Mouse (Mus musculus): ENCODE data around the gene Eml6. TPM values are rescaled to one million over a fixed set of nuclear protein-coding genes. Genes with fewer than 3 reads are reported as not detected.

The Eml6 gene
- 0.36 and 0.59 TPM in 2 replicates for polyA plus RNA-seq (2016; fragmentation: Nextera tagmentation; extraction: Ambion mirVana)

DNA sequence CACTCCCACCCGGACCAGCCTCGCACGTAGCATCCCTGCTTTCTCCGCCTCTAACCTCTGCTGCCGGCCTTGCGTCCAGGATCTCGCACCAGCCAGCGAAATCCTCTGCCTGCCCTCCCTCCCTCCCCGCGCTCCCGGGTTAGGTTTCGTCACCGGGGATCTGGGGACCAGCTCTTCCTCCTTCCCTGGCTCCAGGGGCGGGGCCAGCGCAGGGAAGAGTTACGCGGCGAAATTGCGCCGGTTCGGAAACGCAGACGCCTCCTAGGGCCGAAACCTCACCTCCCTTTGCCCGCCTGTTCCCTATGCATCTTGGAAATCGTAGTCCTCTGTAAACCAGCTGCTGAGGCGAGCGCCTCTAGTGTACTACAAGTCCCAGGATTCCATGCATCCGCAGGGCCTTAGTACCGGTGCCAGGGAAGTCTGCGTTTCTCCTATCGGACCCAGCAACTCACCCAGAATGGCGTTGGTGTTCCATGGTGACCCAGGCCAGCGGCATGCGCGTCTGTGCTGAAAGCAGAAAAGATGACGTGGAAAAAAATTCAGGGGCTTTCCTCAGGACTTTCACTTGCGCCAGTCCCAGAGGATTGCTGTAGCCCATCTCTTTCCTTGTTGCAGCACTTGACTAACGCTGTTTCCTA lies at the start of gene Eml6:
TSS of gene Eml6 (minus strand) at position 199 of the 638 bp plus-strand sequence.
- Histone ChIP-seq H3K27me3 (ENCODE audit: insufficient read depth, poor library complexity, severe bottlenecking) (peaks cover 28% of the 10 kb centered on the region), H3K4me3 (peak within 1 kb of the TSS; percentile 68), H3K27ac (peak within 1 kb of the TSS; percentile 87), H3K9me3 (no peaks in the 10 kb centered on the region), H3K4me1 (peaks cover 6% of the 10 kb centered on the region; the same call in 1 of the 2 replicates), H3K36me3 (no peaks in the 10 kb centered on the region)
- peak; percentile 97 for DNase-seq (ENCODE audit: low spot score)
- under 1% methylated on average over 39 of the region's 39 CpGs for WGBS

DNA sequence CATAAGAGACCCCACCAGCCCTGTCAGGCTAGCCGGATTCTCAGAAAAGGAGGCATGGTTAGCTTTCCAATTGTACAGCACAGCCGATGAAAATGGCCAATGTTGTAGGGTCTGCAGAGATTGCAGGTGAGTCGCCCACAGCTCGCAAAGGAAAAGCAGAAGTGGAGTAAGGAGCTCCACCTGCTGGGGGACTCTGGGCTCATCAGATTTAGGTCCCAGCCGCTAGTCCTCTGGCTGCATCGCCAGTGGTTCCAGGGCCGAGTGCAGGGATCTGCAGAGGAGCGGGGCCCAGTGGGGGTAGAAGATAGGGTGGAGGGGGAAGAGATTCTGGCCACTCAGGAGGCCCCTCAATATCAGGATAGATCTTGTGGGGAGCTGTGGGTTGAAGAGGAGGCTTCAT lies 31.5 kb upstream of the Eml6 start:
- H3K4me1 ChIP-seq = no peaks in the 10 kb centered on the region
- no peaks in the 10 kb centered on the region for H3K27me3 ChIP-seq (ENCODE audit: insufficient read depth, poor library complexity, severe bottlenecking)
- H3K27ac ChIP-seq = no peak overlapping the region
- peak; percentile 74 for DNase-seq (ENCODE audit: low spot score)
- H3K36me3 ChIP-seq = no peaks in the 10 kb centered on the region
- no peak overlapping the region for H3K4me3 ChIP-seq
- H3K9me3 ChIP-seq = no peaks in the 10 kb centered on the region
- 43% methylated on average over 8 of the region's 8 CpGs for WGBS

DNA sequence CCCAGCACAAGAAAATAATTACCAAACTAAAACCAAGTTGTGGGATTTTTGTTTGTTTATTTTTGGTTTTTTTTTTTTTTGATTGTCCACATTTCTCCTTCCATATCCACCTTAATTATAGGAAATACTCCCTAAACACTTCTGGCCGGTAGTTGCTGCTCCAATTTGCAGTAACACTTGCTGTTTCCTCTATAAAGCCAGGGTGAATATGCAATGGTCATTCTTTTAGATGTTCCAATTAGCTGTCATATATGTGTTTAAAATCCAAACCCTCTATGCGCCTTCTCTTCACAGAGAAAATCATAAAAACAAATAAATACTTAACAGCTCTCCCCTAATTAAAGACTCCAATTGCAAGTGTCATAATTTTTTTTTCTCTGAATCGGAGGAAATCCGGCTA lies 689 bp downstream of the Eml6 start:
- 8% methylated on average over 4 of the region's 4 CpGs for WGBS
- no peaks in the 10 kb centered on the region for H3K36me3 ChIP-seq
- H3K27ac ChIP-seq = no peak overlapping the region

GRCm38 (mm10) chr11:30024261-30025071 lies 1.4 kb downstream of the Eml6 start:
- no peaks in the 10 kb centered on the region for H3K36me3 ChIP-seq
- WGBS = under 1% methylated on average over 57 of the region's 57 CpGs
- peaks cover 28% of the 10 kb centered on the region for H3K27me3 ChIP-seq (ENCODE audit: insufficient read depth, poor library complexity, severe bottlenecking)
- H3K9me3 ChIP-seq = no peaks in the 10 kb centered on the region
- DNase-seq (ENCODE audit: low spot score) = peak; percentile 78
- H3K4me3 ChIP-seq = peak overlapping the region; percentile 68
- peak overlapping the region; percentile 44 for H3K27ac ChIP-seq
- peaks cover 6% of the 10 kb centered on the region; the same call in 1 of the 2 replicates for H3K4me1 ChIP-seq

More for the DNA sequence above, 689 bp downstream of the Eml6 start:
- Histone ChIP-seq H3K27me3 (ENCODE audit: insufficient read depth, poor library complexity, severe bottlenecking) (peaks cover 28% of the 10 kb centered on the region), H3K9me3 (no peaks in the 10 kb centered on the region), H3K4me1 (peaks cover 6% of the 10 kb centered on the region; the same call in 1 of the 2 replicates), H3K4me3 (peak overlapping the region; percentile 68)
- DNase-seq (ENCODE audit: low spot score) = no peak

DNA sequence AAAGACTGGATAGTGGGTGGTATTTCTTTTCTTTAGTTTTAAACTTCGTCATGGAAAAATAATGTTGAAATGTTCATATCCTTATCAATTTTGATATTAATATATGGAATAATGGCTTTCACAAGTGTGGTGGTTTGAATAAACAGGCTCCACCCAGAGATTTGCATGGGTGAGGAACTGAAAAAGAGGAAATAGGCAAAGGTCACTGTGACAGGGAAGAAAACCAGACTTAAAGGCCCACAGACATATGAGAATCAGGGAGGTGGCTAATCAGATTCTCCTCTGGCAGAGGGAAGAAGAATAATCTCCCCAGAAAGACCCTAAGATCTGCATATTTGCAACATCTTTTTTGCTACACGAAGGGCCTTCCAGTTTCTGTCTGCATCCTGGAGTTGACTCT lies 39.6 kb downstream of the Eml6 start:
- no peak for DNase-seq (ENCODE audit: low spot score)
- Histone ChIP-seq H3K27me3 (ENCODE audit: insufficient read depth, poor library complexity, severe bottlenecking) (no peaks in the 10 kb centered on the region), H3K27ac (no peak overlapping the region), H3K4me1 (0 out of 2 replicates have a peak, but pooled peaks cover 4% of the 10 kb centered on the region), H3K9me3 (no peaks in the 10 kb centered on the region), H3K36me3 (no peaks in the 10 kb centered on the region), H3K4me3 (no peak overlapping the region)
- WGBS = 64% methylated on average over 2 of the region's 2 CpGs

GRCm38 (mm10) chr11:29968874-29969273 lies 57.0 kb downstream of the Eml6 start:
- Histone ChIP-seq H3K27me3 (ENCODE audit: insufficient read depth, poor library complexity, severe bottlenecking) (no peaks in the 10 kb centered on the region), H3K36me3 (no peaks in the 10 kb centered on the region), H3K4me1 (no peaks in the 10 kb centered on the region), H3K27ac (no peak overlapping the region), H3K4me3 (no peak overlapping the region), H3K9me3 (no peaks in the 10 kb centered on the region)
- DNase-seq (ENCODE audit: low spot score) = no peak
- WGBS = 66% methylated on average over 1 of the region's 1 CpGs

- DNase-seq (ENCODE audit: low spot score) = no peak
- H3K4me1 ChIP-seq = no peaks in the 10 kb centered on the region
- no peak overlapping the region for H3K27ac ChIP-seq
- H3K36me3 ChIP-seq = no peaks in the 10 kb centered on the region
- no peaks in the 10 kb centered on the region for H3K27me3 ChIP-seq (ENCODE audit: insufficient read depth, poor library complexity, severe bottlenecking)
- H3K4me3 ChIP-seq = no peak overlapping the region
- H3K9me3 ChIP-seq = no peaks in the 10 kb centered on the region
- 74% methylated on average over 5 of the region's 5 CpGs for WGBS
Measured at GRCm38 (mm10) chr11:29959366-29959765, 66.5 kb downstream of the Eml6 start.

- H3K4me1 ChIP-seq = no peaks in the 10 kb centered on the region
- no peak overlapping the region for H3K4me3 ChIP-seq
- no peak overlapping the region for H3K27ac ChIP-seq
- WGBS = 78% methylated on average over 3 of the region's 3 CpGs
- H3K36me3 ChIP-seq = no peaks in the 10 kb centered on the region
- H3K9me3 ChIP-seq = no peaks in the 10 kb centered on the region
- no peaks in the 10 kb centered on the region for H3K27me3 ChIP-seq (ENCODE audit: insufficient read depth, poor library complexity, severe bottlenecking)
- DNase-seq (ENCODE audit: low spot score) = no peak
Measured at GRCm38 (mm10) chr11:29944661-29945060, 81.2 kb downstream of the Eml6 start.

GRCm38 (mm10) chr11:29924332-29924731 lies 101.5 kb downstream of the Eml6 start:
- WGBS = 83% methylated on average over 2 of the region's 2 CpGs
- H3K4me1 ChIP-seq = no peaks in the 10 kb centered on the region
- DNase-seq (ENCODE audit: low spot score) = no peak
- no peaks in the 10 kb centered on the region for H3K9me3 ChIP-seq
- no peak overlapping the region for H3K4me3 ChIP-seq
- H3K36me3 ChIP-seq = no peaks in the 10 kb centered on the region
- no peak overlapping the region for H3K27ac ChIP-seq
- H3K27me3 ChIP-seq (ENCODE audit: insufficient read depth, poor library complexity, severe bottlenecking) = no peaks in the 10 kb centered on the region

DNA sequence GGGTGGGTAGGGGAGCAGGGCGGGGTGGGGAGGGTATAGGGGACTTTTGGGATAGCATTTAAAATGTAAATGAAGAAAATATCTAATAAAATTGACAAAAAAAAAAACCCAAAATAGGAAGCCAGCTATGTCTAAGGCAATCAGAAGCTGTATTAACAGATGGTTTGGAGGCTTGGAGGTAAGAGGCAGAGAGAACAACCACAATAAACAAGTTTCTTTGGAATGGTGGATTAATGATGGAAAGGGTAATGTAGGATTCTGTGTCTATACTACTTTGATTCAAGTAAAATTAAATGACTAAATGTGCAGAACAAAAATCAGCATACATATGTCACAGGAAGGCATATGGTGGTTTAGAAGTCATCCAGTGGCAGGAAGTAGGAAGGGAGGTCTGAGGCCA lies 102.0 kb downstream of the Eml6 start:
- Histone ChIP-seq H3K4me3 (no peak overlapping the region), H3K4me1 (no peaks in the 10 kb centered on the region), H3K27ac (no peak overlapping the region), H3K27me3 (ENCODE audit: insufficient read depth, poor library complexity, severe bottlenecking) (no peaks in the 10 kb centered on the region), H3K9me3 (no peaks in the 10 kb centered on the region), H3K36me3 (no peaks in the 10 kb centered on the region)
- 85% methylated on average over 1 of the region's 1 CpGs for WGBS
- no peak for DNase-seq (ENCODE audit: low spot score)

- DNase-seq (ENCODE audit: low spot score) = no peak
- no peaks in the 10 kb centered on the region for H3K27me3 ChIP-seq (ENCODE audit: insufficient read depth, poor library complexity, severe bottlenecking)
- no peaks in the 10 kb centered on the region for H3K9me3 ChIP-seq
- H3K27ac ChIP-seq = no peak overlapping the region
- H3K4me3 ChIP-seq = no peak overlapping the region
- H3K36me3 ChIP-seq = no peaks in the 10 kb centered on the region
- no peaks in the 10 kb centered on the region for H3K4me1 ChIP-seq
- 89% methylated on average over 4 of the region's 4 CpGs for WGBS
Measured at GRCm38 (mm10) chr11:29913180-29913579, 112.7 kb downstream of the Eml6 start.

- no peak overlapping the region for H3K27ac ChIP-seq
- no peak for DNase-seq (ENCODE audit: low spot score)
- no peaks in the 10 kb centered on the region for H3K4me1 ChIP-seq
- no peaks in the 10 kb centered on the region for H3K27me3 ChIP-seq (ENCODE audit: insufficient read depth, poor library complexity, severe bottlenecking)
- no peaks in the 10 kb centered on the region for H3K36me3 ChIP-seq
- no peaks in the 10 kb centered on the region for H3K9me3 ChIP-seq
- no peak overlapping the region for H3K4me3 ChIP-seq
Measured at GRCm38 (mm10) chr11:29909330-29909729, 116.5 kb downstream of the Eml6 start.

GRCm38 (mm10) chr11:29885160-29885559 lies 140.7 kb downstream of the Eml6 start:
- no peaks in the 10 kb centered on the region for H3K4me1 ChIP-seq
- H3K27me3 ChIP-seq (ENCODE audit: insufficient read depth, poor library complexity, severe bottlenecking) = no peaks in the 10 kb centered on the region
- no peaks in the 10 kb centered on the region for H3K36me3 ChIP-seq
- WGBS = 2% methylated on average over 1 of the region's 1 CpGs
- no peak overlapping the region for H3K4me3 ChIP-seq
- no peak overlapping the region for H3K27ac ChIP-seq
- no peaks in the 10 kb centered on the region for H3K9me3 ChIP-seq
- peak; percentile 78 for DNase-seq (ENCODE audit: low spot score)
